Mouse (Mus musculus): ENCODE measurements around the gene Olfr1042. TPM values are rescaled to one million over a fixed set of nuclear protein-coding genes. Genes with fewer than 3 reads are reported as not detected.

Gene Olfr1042
- total and polyA plus RNA-seq, 3 experiments = not detected

DNA sequence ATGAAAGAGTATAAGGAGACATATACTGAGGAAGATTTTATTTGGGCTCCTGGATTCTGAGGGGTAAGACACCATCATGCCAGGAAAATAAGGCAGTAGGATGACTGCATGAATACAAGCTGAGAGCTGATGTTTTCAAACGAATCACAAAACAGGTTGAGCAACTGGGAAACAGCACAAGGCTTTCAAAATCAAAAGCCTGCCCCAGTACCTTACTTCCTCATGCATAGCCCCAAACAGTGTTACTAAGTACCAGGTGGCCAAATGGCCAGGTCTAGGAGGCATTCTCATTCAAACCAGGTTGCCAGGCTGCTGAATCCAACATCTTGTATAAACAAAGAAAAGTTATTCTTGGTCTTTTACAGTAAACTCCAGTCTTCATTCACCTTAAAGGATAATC lies 34.2 kb upstream of the Olfr1042 start:
- no peak for TF ChIP-seq ZC3H11A (IDR thresholded peaks at IDR 0.05; ENCODE audit: low read depth, low read length)
- no peak overlapping the region for H3K9ac ChIP-seq (ENCODE audit: insufficient read depth, low read depth)
- dilution Hi-C loops (cut with MboI; ENCODE audit: extremely low pct_ligation_motif_present, extremely low pct_unique_long_range_greater_than_20kb, low sequenced_read_pairs) = no loop called here
- DNase-seq (ENCODE audit: extremely low read depth) = no peak
- in situ Hi-C loops (cut with MboI; ENCODE audit: low pct_ligation_motif_present, low pct_unique_long_range_greater_than_20kb, low sequenced_read_pairs) = no loop called here
- H3K27ac ChIP-seq (ENCODE audit: insufficient read depth, low read depth) = no peak overlapping the region
- peaks cover 24% of the 10 kb centered on the region for H3K9me3 ChIP-seq (replicated peaks; ENCODE audit: low read length)
- H3K4me3 ChIP-seq (replicated peaks in 1 of 3; ENCODE audit: low read depth in 2 of 3, low read length in 2 of 3, poor library complexity in 1 of 3) = no peak overlapping the region
- no peaks in the 10 kb centered on the region for H3K79me2 ChIP-seq (replicated peaks; ENCODE audit: control insufficient read depth, extremely low read depth, insufficient read depth, poor library complexity, severe bottlenecking)
- no peaks in the 10 kb centered on the region for H3K36me3 ChIP-seq (replicated peaks in 1 of 2; ENCODE audit: control insufficient read depth in 1 of 2, insufficient read depth in 1 of 2, low read length in 1 of 2)
- H3K4me1 ChIP-seq (ENCODE audit: control insufficient read depth in 1 of 2, insufficient read depth in 2 of 2) = no peaks in the 10 kb centered on the region
- H3K27me3 ChIP-seq (replicated peaks) = no peaks in the 10 kb centered on the region
- H3K4me2 ChIP-seq (ENCODE audit: insufficient read depth, low read depth, poor library complexity, severe bottlenecking) = no peak overlapping the region

DNA sequence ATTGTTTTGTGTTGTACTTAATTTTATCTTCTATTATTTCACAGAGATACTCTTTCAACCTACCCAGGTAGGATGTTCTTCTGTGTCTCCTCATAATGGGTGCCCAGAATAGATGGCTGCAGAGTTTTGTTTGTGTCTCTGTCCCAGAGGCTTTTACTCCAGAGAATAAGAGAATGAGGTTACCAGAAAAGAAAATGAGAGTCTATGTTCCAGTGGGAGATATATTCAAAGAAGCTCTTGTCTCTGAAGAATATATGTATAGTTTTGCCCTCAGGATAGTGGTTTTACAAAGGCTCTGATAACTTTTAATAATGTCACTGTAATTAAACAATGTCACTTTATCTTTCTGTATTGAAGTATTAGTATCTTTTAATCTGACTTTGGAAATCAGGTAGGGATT lies 23.9 kb upstream of the Olfr1042 start, which contains the start of gene Olfr52:
Gene Olfr52, minus strand, starts transcription at position 101 of the 400 bp plus-strand sequence.
- DNase-seq (ENCODE audit: extremely low read depth) = no peak
- no peaks in the 10 kb centered on the region for H3K79me2 ChIP-seq (replicated peaks; ENCODE audit: control insufficient read depth, extremely low read depth, insufficient read depth, poor library complexity, severe bottlenecking)
- TF ChIP-seq MEF2A (IDR thresholded peaks at IDR 0.05; ENCODE audit: borderline replicate concordance, low read depth, low read length) (no peak), MAZ (IDR thresholded peaks at IDR 0.05; ENCODE audit: low read depth, low read length) (no peak), HCFC1 (IDR thresholded peaks at IDR 0.05; ENCODE audit: low read depth, low read length) (no peak), ZKSCAN1 (IDR thresholded peaks at IDR 0.05; ENCODE audit: borderline replicate concordance, low read depth, low read length) (no peak), IRF4 (IDR thresholded peaks at IDR 0.05; ENCODE audit: low read depth, low read length) (no peak), JUN (IDR thresholded peaks at IDR 0.05; ENCODE audit: insufficient read depth, low read depth, low read length) (no peak), ZC3H11A (IDR thresholded peaks at IDR 0.05; ENCODE audit: low read depth, low read length) (no peak)
- H3K27ac ChIP-seq (ENCODE audit: insufficient read depth, low read depth) = no peak within 1 kb of the TSS
- no peaks in the 10 kb centered on the region for H3K4me1 ChIP-seq (ENCODE audit: control insufficient read depth in 1 of 2, insufficient read depth in 2 of 2)
- no peaks in the 10 kb centered on the region for H3K36me3 ChIP-seq (replicated peaks in 1 of 2; ENCODE audit: control insufficient read depth in 1 of 2, insufficient read depth in 1 of 2, low read length in 1 of 2)
- H3K9ac ChIP-seq (ENCODE audit: insufficient read depth, low read depth) = no peak within 1 kb of the TSS
- dilution Hi-C loops (cut with MboI; ENCODE audit: extremely low pct_ligation_motif_present, extremely low pct_unique_long_range_greater_than_20kb, low sequenced_read_pairs) = no loop called here
- H3K27me3 ChIP-seq (replicated peaks) = no peaks in the 10 kb centered on the region
- H3K4me2 ChIP-seq (ENCODE audit: insufficient read depth, low read depth, poor library complexity, severe bottlenecking) = no peak within 1 kb of the TSS
- H3K9me3 ChIP-seq (replicated peaks; ENCODE audit: low read length) = peaks cover 25% of the 10 kb centered on the region
- in situ Hi-C loops (cut with MboI; ENCODE audit: low pct_ligation_motif_present, low pct_unique_long_range_greater_than_20kb, low sequenced_read_pairs) = no loop called here
- H3K4me3 ChIP-seq (replicated peaks in 1 of 3; ENCODE audit: low read depth in 2 of 3, low read length in 2 of 3, poor library complexity in 1 of 3) = no peak within 1 kb of the TSS

DNA sequence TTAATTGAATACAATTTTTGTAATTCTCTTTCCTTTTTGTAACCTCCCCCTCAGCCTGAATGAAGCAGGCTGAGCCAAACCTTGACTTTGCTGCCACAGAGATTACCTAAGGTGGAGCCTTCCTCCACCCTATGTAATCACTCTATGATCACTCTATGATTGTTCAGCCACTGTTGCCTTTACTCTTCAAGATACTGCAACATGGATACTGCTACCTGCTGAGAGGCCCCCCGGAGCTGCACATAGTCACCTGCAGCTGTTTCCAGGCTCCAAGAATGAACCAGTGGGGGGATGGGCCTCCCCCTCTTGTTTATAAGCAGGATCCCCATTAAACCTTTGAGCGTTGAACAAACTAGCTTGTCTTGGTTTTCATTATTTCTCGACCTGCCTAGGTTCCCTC lies 18.3 kb upstream of the Olfr1042 start:
- no peak for DNase-seq (ENCODE audit: extremely low read depth)
- Histone ChIP-seq H3K4me1 (ENCODE audit: control insufficient read depth in 1 of 2, insufficient read depth in 2 of 2) (no peaks in the 10 kb centered on the region), H3K79me2 (replicated peaks; ENCODE audit: control insufficient read depth, extremely low read depth, insufficient read depth, poor library complexity, severe bottlenecking) (no peaks in the 10 kb centered on the region), H3K4me3 (replicated peaks in 1 of 3; ENCODE audit: low read depth in 2 of 3, low read length in 2 of 3, poor library complexity in 1 of 3) (no peak overlapping the region), H3K9me3 (replicated peaks; ENCODE audit: low read length) (peaks cover 16% of the 10 kb centered on the region), H3K36me3 (replicated peaks in 1 of 2; ENCODE audit: control insufficient read depth in 1 of 2, insufficient read depth in 1 of 2, low read length in 1 of 2) (no peaks in the 10 kb centered on the region), H3K9ac (ENCODE audit: insufficient read depth, low read depth) (no peak overlapping the region), H3K27ac (ENCODE audit: insufficient read depth, low read depth) (no peak overlapping the region), H3K27me3 (replicated peaks) (no peaks in the 10 kb centered on the region), H3K4me2 (ENCODE audit: insufficient read depth, low read depth, poor library complexity, severe bottlenecking) (no peak overlapping the region)
- TF ChIP-seq BHLHE40 (IDR thresholded peaks at IDR 0.05; ENCODE audit: low read depth, low read length) (no peak), RCOR1 (conservative IDR thresholded peaks at IDR 0.05; ENCODE audit: low read depth, low read length) (no peak), CHD2 (IDR thresholded peaks at IDR 0.05; ENCODE audit: low read length) (no peak), USF1 (IDR thresholded peaks at IDR 0.05; ENCODE audit: low read depth, low read length) (no peak), ZC3H11A (IDR thresholded peaks at IDR 0.05; ENCODE audit: low read depth, low read length) (no peak)
- dilution Hi-C loops (cut with MboI; ENCODE audit: extremely low pct_ligation_motif_present, extremely low pct_unique_long_range_greater_than_20kb, low sequenced_read_pairs) (no loop called here), in situ Hi-C loops (cut with MboI; ENCODE audit: low pct_ligation_motif_present, low pct_unique_long_range_greater_than_20kb, low sequenced_read_pairs) (no loop called here)
